Mouse (Mus musculus): Measurements from ENCODE around the gene Birc7.

DNA sequence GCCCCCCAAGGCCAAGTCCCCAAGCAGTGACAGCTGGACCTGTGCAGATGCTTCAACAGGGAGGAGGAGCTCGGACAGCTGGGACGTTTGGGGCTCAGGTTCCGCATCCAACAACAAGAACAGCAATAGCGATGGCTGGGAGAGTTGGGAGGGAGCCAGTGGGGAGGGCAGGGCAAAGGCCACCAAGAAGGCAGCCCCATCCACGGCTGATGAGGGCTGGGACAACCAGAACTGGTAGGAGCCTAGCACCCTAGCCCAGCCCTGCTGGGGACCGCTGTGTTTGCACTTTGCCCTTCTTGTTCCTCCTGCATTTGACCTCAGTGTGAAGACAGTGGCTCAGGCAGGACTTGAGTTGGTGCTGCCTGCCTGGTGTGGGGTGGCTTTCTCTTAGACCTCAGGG, 52.3 kb downstream of the Birc7 start:
- TF ChIP-seq CTCF (IDR thresholded peaks at IDR 0.05; ENCODE audit: extremely low read depth, insufficient read depth, insufficient read length, insufficient replicate concordance) (no peak), POLR2A (IDR thresholded peaks at IDR 0.05; ENCODE audit: low read depth, low read length) (no peak)
